In genomic region chr19:41020537-41020936, GRCm38 (mm10) we compare ENCODE assay signal across 44 mouse cellular contexts. TPM values are rescaled to one million over a fixed set of nuclear protein-coding genes. Genes with fewer than 3 reads are reported as not detected.
"Had no signal": no experiment of that assay in that cellular context is flagged by ENCODE, and none has a peak within 500 bp of the region (broad histone marks: within the 10 kb centered on the region; RNA-seq: fewer than 3 reads in every experiment).

No protein-coding gene starts in this region.

- H3K9ac ChIP-seq: heart, embryonic 12.5 days; heart, embryonic 13.5 days; heart, embryonic 15.5 days; hindbrain, embryonic 12.5 days; hindbrain, embryonic 13.5 days; hindbrain, embryonic 14.5 days; hindbrain, embryonic 15.5 days; intestine, embryonic 15.5 days; kidney, embryonic 15.5 days had no signal

- H3K9me3 ChIP-seq: heart, embryonic 10.5 days; heart, embryonic 12.5 days; heart, embryonic 13.5 days; heart, embryonic 15.5 days; hindbrain, embryonic 10.5 days; hindbrain, embryonic 12.5 days; hindbrain, embryonic 13.5 days; hindbrain, embryonic 15.5 days; intestine, embryonic 15.5 days; kidney, embryonic 15.5 days had no signal

- H3K4me1 ChIP-seq: intestine, embryonic 15.5 days had no signal

- H3K4me3 ChIP-seq: heart, adult 2 months; heart, embryonic 10.5 days; heart, embryonic 12.5 days; heart, embryonic 13.5 days; heart, embryonic 15.5 days; hindbrain, embryonic 10.5 days; hindbrain, embryonic 12.5 days; hindbrain, embryonic 13.5 days; hindbrain, embryonic 15.5 days; intestine, embryonic 15.5 days; kidney, embryonic 15.5 days; layer of hippocampus, adult 2 months had no signal

- ATAC-seq: hindbrain, embryonic 16.5 days; hindbrain, postnatal 0 days; inflammation-experienced regulatory T-cells, adult 6 months; intestine, embryonic 15.5 days; intestine, postnatal 0 days had no signal

- H3K4me2 ChIP-seq: heart, embryonic 11.5 days; heart, embryonic 12.5 days; heart, embryonic 13.5 days; heart, embryonic 15.5 days; hindbrain, embryonic 12.5 days; hindbrain, embryonic 13.5 days; hindbrain, embryonic 14.5 days; hindbrain, embryonic 15.5 days; intestine, embryonic 15.5 days; kidney, embryonic 15.5 days had no signal

- DNase-seq: heart, adult 18-20 months; heart, adult 2 months; heart, postnatal 10 days; heart, postnatal 14 days; heart, postnatal 36 days; heart, postnatal 4 days; kidney, adult 11 months; kidney, adult 18-20 months; kidney, adult 2 months; kidney, adult 8-10 months; kidney, adult 9 months; kidney, postnatal 10 days; kidney, postnatal 14 days; kidney, postnatal 25 days; kidney, postnatal 36 days; kidney, postnatal 4 days; layer of hippocampus, adult 9-11 months had no signal

- H3K36me3 ChIP-seq: heart, embryonic 10.5 days; heart, embryonic 12.5 days; heart, embryonic 13.5 days; heart, embryonic 15.5 days; hindbrain, embryonic 10.5 days; hindbrain, embryonic 12.5 days; hindbrain, embryonic 13.5 days; hindbrain, embryonic 15.5 days; intestine, embryonic 15.5 days; kidney, embryonic 15.5 days had no signal

- H3K27ac ChIP-seq: heart, adult 2 months; heart, embryonic 10.5 days; heart, embryonic 13.5 days; heart, embryonic 15.5 days; hindbrain, embryonic 10.5 days; hindbrain, embryonic 12.5 days; hindbrain, embryonic 13.5 days; hindbrain, embryonic 14.5 days; hindbrain, embryonic 15.5 days; hindbrain, postnatal 0 days; intestine, embryonic 15.5 days; kidney, embryonic 15.5 days; kidney, postnatal 0 days; layer of hippocampus, adult 2 months had no signal

- H3K27me3 ChIP-seq: hindbrain, embryonic 12.5 days; hindbrain, embryonic 15.5 days; intestine, embryonic 15.5 days; kidney, embryonic 15.5 days had no signal

RNA-seq across cellular contexts. Expression of gene Dntt, which starts 8.5 kb away (rescaled TPM):
- polyA plus RNA-seq: heart, embryonic 11.5 days; heart, embryonic 12.5 days; heart, embryonic 13.5 days; heart, embryonic 14.5 days; heart, postnatal 0 days; hindbrain, embryonic 10.5 days; hindbrain, embryonic 11.5 days; hindbrain, embryonic 13.5 days; hindbrain, embryonic 15.5 days; intestine, embryonic 14.5 days; intestine, embryonic 15.5 days; intestine, embryonic 16.5 days; intestine, postnatal 0 days had no signal

RNA-seq across cellular contexts. Expression of gene Opalin, which starts 56.4 kb away (rescaled TPM):
- polyA plus RNA-seq: heart, adult 2 months; heart, embryonic 10.5 days; heart, embryonic 15.5 days; heart, embryonic 16.5 days; heart, postnatal 0 days; hindbrain, embryonic 10.5 days; hindbrain, embryonic 11.5 days; hindbrain, embryonic 12.5 days; hindbrain, embryonic 13.5 days; hindbrain, embryonic 14.5 days; hindbrain, embryonic 15.5 days; hindbrain, embryonic 16.5 days; hindbrain, postnatal 0 days; inflammation-experienced regulatory T-cells, adult 6 months; intestine, embryonic 14.5 days; intestine, embryonic 15.5 days; intestine, embryonic 16.5 days; intestine, postnatal 0 days; kidney, adult 2 months; kidney, embryonic 14.5 days; kidney, embryonic 15.5 days; kidney, embryonic 16.5 days; kidney, postnatal 0 days; large intestine, adult 2 months had no signal
